Mouse (Mus musculus) myocyte (in vitro differentiated cells): ENCODE measurements around the gene Cfl1. TPM values are rescaled to one million over a fixed set of nuclear protein-coding genes. Genes with fewer than 3 reads are reported as not detected.

ENCODE experiments used
- H3K27me3 ChIP-seq: one replicate; pipeline ENCODE4 v1.6.1; 2011; ENCODE audit not compliant: control insufficient read depth, insufficient read depth, insufficient read length
- H3K36me3 ChIP-seq: one replicate; pipeline ENCODE4 v1.6.1; 2011; ENCODE audit not compliant: control insufficient read depth, insufficient read depth
- H3K4me2 ChIP-seq: one replicate; pipeline ENCODE4 v1.6.1; 2011; ENCODE audit warnings: low read depth, control low read depth
- H3K4me3 ChIP-seq: one replicate; pipeline ENCODE4 v1.5.1; 2011; ENCODE audit warnings: mild to moderate bottlenecking, control low read depth, moderate library complexity
- H3K79me2 ChIP-seq: one replicate; pipeline ENCODE4 v1.6.1; 2011; ENCODE audit not compliant: control insufficient read depth, insufficient read depth
- H3ac ChIP-seq: one replicate; pipeline ENCODE4 v1.6.1; 2011; ENCODE audit not compliant: control insufficient read depth, insufficient read length
- CEBPB ChIP-seq: IDR thresholded peaks from 2 replicates; pipeline ENCODE4 v1.6.1; 2011; ENCODE audit warnings: mild to moderate bottlenecking, moderate library complexity; ENCODE audit not compliant: poor library complexity, insufficient read depth, severe bottlenecking
- E2F4 ChIP-seq: IDR thresholded peaks from one replicate; pipeline ENCODE4 v1.6.1; 2011; ENCODE audit warnings: mild to moderate bottlenecking, control low read depth, moderate library complexity; ENCODE audit not compliant: insufficient read depth
- MAX ChIP-seq: IDR thresholded peaks from one replicate; pipeline ENCODE4 v1.6.1; 2011; ENCODE audit warnings: low read depth, mild to moderate bottlenecking, control low read depth
- MYOD1 ChIP-seq, 3 experiments: IDR thresholded peaks; one replicate each; pipeline ENCODE4 v1.6.1; 2011; ENCODE audit warnings: control low read depth in 2 of 3, low read depth in 2 of 3, mild to moderate bottlenecking in 2 of 3, moderate library complexity in 1 of 3; ENCODE audit not compliant: insufficient read length in 2 of 3, control insufficient read depth in 1 of 3
- MYOG ChIP-seq, 3 experiments: IDR thresholded peaks; one replicate each; pipeline ENCODE4 v1.6.1; 2011; ENCODE audit warnings: control low read depth in 2 of 3, low read depth in 2 of 3, mild to moderate bottlenecking in 2 of 3; ENCODE audit not compliant: insufficient read length in 2 of 3, control insufficient read depth in 1 of 3, insufficient read depth in 1 of 3
- POLR2A ChIP-seq: IDR thresholded peaks from one replicate; pipeline ENCODE4 v1.6.1; 2011; ENCODE audit warnings: low read depth, mild to moderate bottlenecking, control low read depth, moderate library complexity; ENCODE audit not compliant: insufficient read length
- POLR2AphosphoS2 ChIP-seq: IDR thresholded peaks from one replicate; pipeline ENCODE4 v1.6.1; 2011; ENCODE audit warnings: low read depth, control low read depth; ENCODE audit not compliant: insufficient read length
- REST ChIP-seq: IDR thresholded peaks from one replicate; pipeline ENCODE4 v1.6.1; 2011; ENCODE audit warnings: mild to moderate bottlenecking, control low read depth, moderate library complexity; ENCODE audit not compliant: insufficient read depth, insufficient read length
- SRF ChIP-seq: IDR thresholded peaks from one replicate; pipeline ENCODE4 v1.6.1; 2011; ENCODE audit warnings: low read depth; ENCODE audit not compliant: control insufficient read depth, insufficient read length
- TCF12 ChIP-seq: IDR thresholded peaks from one replicate; pipeline ENCODE4 v1.6.1; 2011; ENCODE audit warnings: mild to moderate bottlenecking, control low read depth; ENCODE audit not compliant: poor library complexity, insufficient read depth, severe bottlenecking
- TCF3 ChIP-seq: IDR thresholded peaks from one replicate; pipeline ENCODE4 v1.6.1; 2011; ENCODE audit warnings: low read depth, control low read depth; ENCODE audit not compliant: insufficient read length
- USF1 ChIP-seq: IDR thresholded peaks from one replicate; pipeline ENCODE4 v1.6.1; 2011; ENCODE audit warnings: low read depth, mild to moderate bottlenecking, control low read depth, moderate library complexity
- polyA plus RNA-seq: library from polyadenylated mRNA; unstranded; fragments of >200 nt; fragmentation: generic; extraction: Trizol; gene quantifications from one replicate; pipeline ENCODE4 v1.2.1, GENCODE M21; 2012; ENCODE audit warnings: missing spikeins

Cfl1 gene
- polyA plus RNA-seq, 1 experiment: 948 TPM

- no peak overlapping the region for H3K4me3 ChIP-seq
- H3K36me3 ChIP-seq: no peaks in the 10 kb centered on the region
- H3K79me2 ChIP-seq: no peaks in the 10 kb centered on the region
- no peak overlapping the region for H3K4me2 ChIP-seq
- no peak overlapping the region for H3ac ChIP-seq
- no peaks in the 10 kb centered on the region for H3K27me3 ChIP-seq
- TF ChIP-seq POLR2A: no peak
- no peak for TF ChIP-seq REST
- no peak for TF ChIP-seq POLR2AphosphoS2
- TF ChIP-seq TCF3: no peak
- no peak for TF ChIP-seq E2F4
- no peak for TF ChIP-seq TCF12
- TF ChIP-seq SRF: no peak
- no peak for TF ChIP-seq USF1
- no peak for TF ChIP-seq CEBPB
- no peak for TF ChIP-seq MYOD1 (IDR thresholded peaks at IDR 0.05; ENCODE audit: control insufficient read depth in 1 of 3, insufficient read length in 2 of 3, low read depth in 2 of 3)
- no peak for TF ChIP-seq MAX
- no peak for TF ChIP-seq MYOG (IDR thresholded peaks at IDR 0.05; ENCODE audit: control insufficient read depth in 1 of 3, insufficient read depth in 1 of 3, insufficient read length in 2 of 3, low read depth in 2 of 3)
Measured at GRCm38 (mm10) chr19:5538786-5539185, 48.5 kb downstream of the Cfl1 start.

- Histone ChIP-seq H3K4me3 (no peak overlapping the region), H3ac (no peak overlapping the region), H3K27me3 (no peaks in the 10 kb centered on the region), H3K36me3 (no peaks in the 10 kb centered on the region), H3K4me2 (no peak overlapping the region), H3K79me2 (no peaks in the 10 kb centered on the region)
- TF ChIP-seq E2F4 (no peak), REST (no peak), TCF12 (no peak)
Measured at GRCm38 (mm10) chr19:5543362-5543761, 53.1 kb downstream of the Cfl1 start.

GRCm38 (mm10) chr19:5544031-5544430 lies 53.8 kb downstream of the Cfl1 start:
- Histone ChIP-seq H3K27me3 (no peaks in the 10 kb centered on the region), H3K36me3 (no peaks in the 10 kb centered on the region), H3K79me2 (no peaks in the 10 kb centered on the region), H3K4me3 (no peak overlapping the region), H3K4me2 (no peak overlapping the region), H3ac (no peak overlapping the region)
- TF ChIP-seq MAX: no peak
- TF ChIP-seq E2F4: no peak
- no peak for TF ChIP-seq TCF12
- no peak for TF ChIP-seq USF1
- no peak for TF ChIP-seq SRF
- no peak for TF ChIP-seq POLR2AphosphoS2
- TF ChIP-seq REST: no peak

Other genes starting within 250 kb of the Cfl1 start
- 6.5 TPM for gene Pacs1, start 217.3 kb upstream of the Cfl1 start, polyA plus RNA-seq
- 109 TPM for gene Sf3b2, start 195.0 kb upstream of the Cfl1 start, polyA plus RNA-seq
- gene Gal3st3, start 192.1 kb upstream of the Cfl1 start, polyA plus RNA-seq: 0.05 TPM
- not detected for gene Catsper1, start 154.7 kb upstream of the Cfl1 start, polyA plus RNA-seq
- gene Cst6, start 140.9 kb upstream of the Cfl1 start, polyA plus RNA-seq: 28.0 TPM
- gene Eif1ad, start 123.7 kb upstream of the Cfl1 start, polyA plus RNA-seq: 52.9 TPM
- 337 TPM for gene Banf1, start 123.3 kb upstream of the Cfl1 start, polyA plus RNA-seq
- gene Sart1, start 101.8 kb upstream of the Cfl1 start, polyA plus RNA-seq: 55.6 TPM
- gene Tsga10ip, start 87.9 kb upstream of the Cfl1 start, polyA plus RNA-seq: 0.37 TPM
- gene Drap1, start 65.5 kb upstream of the Cfl1 start, polyA plus RNA-seq: 481 TPM
- gene AI837181, start 65.3 kb upstream of the Cfl1 start, polyA plus RNA-seq: 69.9 TPM
- 15.4 TPM for gene Fosl1, start 42.9 kb upstream of the Cfl1 start, polyA plus RNA-seq
- 10.7 TPM for gene Ccdc85b, start 32.6 kb upstream of the Cfl1 start, polyA plus RNA-seq
- 122 TPM for gene Fibp, start 29.8 kb upstream of the Cfl1 start, polyA plus RNA-seq
- gene Ctsw, start 21.9 kb upstream of the Cfl1 start, polyA plus RNA-seq: 7.2 TPM
- gene Efemp2, start 16.5 kb upstream of the Cfl1 start, polyA plus RNA-seq: 81.3 TPM
- 66.4 TPM for gene Mus81, start 2.1 kb upstream of the Cfl1 start, polyA plus RNA-seq
- 0.17 TPM for gene 1700020D05Rik, start 13.3 kb downstream of the Cfl1 start, polyA plus RNA-seq
- gene Snx32, start 20.1 kb downstream of the Cfl1 start, polyA plus RNA-seq: 7.8 TPM
- not detected for gene Ovol1, start 70.2 kb downstream of the Cfl1 start, polyA plus RNA-seq
- gene Ap5b1, start 77.6 kb downstream of the Cfl1 start, polyA plus RNA-seq: 3.2 TPM
- 31.9 TPM for gene Rnaseh2c, start 111.4 kb downstream of the Cfl1 start, polyA plus RNA-seq
- 37.1 TPM for gene Kat5, start 119.8 kb downstream of the Cfl1 start, polyA plus RNA-seq
- gene Rela, start 147.0 kb downstream of the Cfl1 start, polyA plus RNA-seq: 58.0 TPM
- 14.4 TPM for gene Sipa1, start 173.3 kb downstream of the Cfl1 start, polyA plus RNA-seq
- 19.0 TPM for gene Map3k11, start 198.3 kb downstream of the Cfl1 start, polyA plus RNA-seq
- gene Pcnx3, start 198.5 kb downstream of the Cfl1 start, polyA plus RNA-seq: 34.9 TPM
- gene Kcnk7, start 213.9 kb downstream of the Cfl1 start, polyA plus RNA-seq: 0.12 TPM
- gene Ehbp1l1, start 235.9 kb downstream of the Cfl1 start, polyA plus RNA-seq: 97.4 TPM
- gene Fam89b, start 239.2 kb downstream of the Cfl1 start, polyA plus RNA-seq: 77.4 TPM